Mouse (Mus musculus): Measurements from ENCODE around the gene Wdr95. TPM values are rescaled to one million over a fixed set of nuclear protein-coding genes. Genes with fewer than 3 reads are reported as not detected.
A peak's percentile ranks its signal among the peaks of the same experiment; 100 is the strongest.

Gene Wdr95
- polyA plus RNA-seq, 1 experiment from 2014 or later: not detected

DNA sequence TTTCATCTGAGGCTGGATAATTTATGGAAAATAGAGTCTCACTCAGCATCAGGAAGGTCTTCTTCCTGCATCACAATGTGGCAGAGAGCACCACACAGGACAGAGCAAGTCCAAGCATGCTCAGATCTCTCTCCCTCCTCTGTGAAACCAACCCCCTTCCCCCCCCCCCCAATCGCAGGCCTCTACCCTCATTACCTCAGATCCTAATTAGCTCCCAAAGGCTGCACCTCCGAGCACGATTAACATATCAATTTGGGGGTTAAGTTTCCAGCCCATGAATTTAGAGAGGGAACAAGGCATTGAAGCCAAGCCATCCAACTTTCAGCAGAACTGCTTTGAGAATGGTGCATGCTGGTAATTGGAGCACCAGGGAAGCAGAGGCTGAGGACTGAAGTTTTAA, 15.8 kb upstream of the Wdr95 start:
- Histone ChIP-seq H3K4me1 (replicated peaks; ENCODE audit: control insufficient read depth, insufficient read depth, low read length) (peaks cover 8% of the 10 kb centered on the region), H3K4me3 (ENCODE audit: low read depth, low read length) (no peak overlapping the region), H3K9ac (ENCODE audit: low read depth, low read length) (no peak overlapping the region), H3K27ac (ENCODE audit: low read depth, low read length) (no peak overlapping the region), H3K27me3 (ENCODE audit: control insufficient read depth, insufficient read depth, low read length) (no peaks in the 10 kb centered on the region), H3K4me2 (replicated peaks; ENCODE audit: low read depth, low read length) (no peak overlapping the region), H3K9me3 (ENCODE audit: control insufficient read depth, low read length) (no peaks in the 10 kb centered on the region), H3K36me3 (ENCODE audit: control insufficient read depth, insufficient read depth, low read length) (no peaks in the 10 kb centered on the region)
- 38% methylated on average over 3 of the region's 3 CpGs for WGBS
- no peak for ATAC-seq (ENCODE audit: low FRiP score)
- DNase-seq (ENCODE audit: low spot score): no peak

DNA sequence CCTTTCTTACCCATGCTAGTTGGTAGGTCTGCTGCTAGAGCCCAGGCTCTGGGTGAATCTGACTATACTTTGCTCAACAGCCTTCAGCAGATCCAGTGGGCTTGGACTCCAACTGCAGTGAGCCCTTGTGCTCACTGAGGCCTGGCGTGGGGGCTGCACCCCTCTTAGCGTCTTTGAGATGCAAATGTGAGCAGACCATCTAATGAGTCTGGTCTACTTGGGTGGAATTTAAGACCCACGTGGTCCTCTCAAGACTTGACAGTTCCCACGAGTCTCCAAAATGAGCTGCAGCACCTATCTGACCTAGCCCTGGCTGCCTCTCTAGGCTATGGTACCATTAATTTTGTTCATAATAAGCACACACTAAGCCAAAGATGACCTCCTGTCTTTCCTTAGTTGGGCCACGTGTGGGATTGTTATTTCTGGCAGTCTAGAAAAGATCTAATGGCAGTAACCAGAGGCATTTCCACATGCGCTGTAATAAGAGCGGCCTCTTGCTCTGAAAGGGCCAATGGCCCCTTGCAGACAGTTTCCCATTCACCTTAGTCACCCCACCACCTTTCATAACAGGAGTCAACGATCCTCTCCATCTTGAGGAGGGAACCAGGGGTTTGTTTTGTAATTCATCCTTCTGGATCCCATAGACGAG, 14.9 kb upstream of the Wdr95 start:
- no peaks in the 10 kb centered on the region for H3K27me3 ChIP-seq (ENCODE audit: control insufficient read depth, insufficient read depth, low read length)
- no peak overlapping the region for H3K4me2 ChIP-seq (replicated peaks; ENCODE audit: low read depth, low read length)
- H3K9ac ChIP-seq (ENCODE audit: low read depth, low read length): no peak overlapping the region
- no peaks in the 10 kb centered on the region for H3K36me3 ChIP-seq (ENCODE audit: control insufficient read depth, insufficient read depth, low read length)
- WGBS: 39% methylated on average over 9 of the region's 9 CpGs
- H3K9me3 ChIP-seq (ENCODE audit: control insufficient read depth, low read length): no peaks in the 10 kb centered on the region
- H3K27ac ChIP-seq (ENCODE audit: low read depth, low read length): peak overlapping the region; percentile 69
- no peak overlapping the region for H3K4me3 ChIP-seq (ENCODE audit: low read depth, low read length)
- H3K4me1 ChIP-seq (replicated peaks; ENCODE audit: control insufficient read depth, insufficient read depth, low read length): peaks cover 8% of the 10 kb centered on the region
- ATAC-seq (ENCODE audit: low FRiP score): peak; percentile 10; the same call in 1 of the 2 replicates
- DNase-seq (ENCODE audit: low spot score): no peak

DNA sequence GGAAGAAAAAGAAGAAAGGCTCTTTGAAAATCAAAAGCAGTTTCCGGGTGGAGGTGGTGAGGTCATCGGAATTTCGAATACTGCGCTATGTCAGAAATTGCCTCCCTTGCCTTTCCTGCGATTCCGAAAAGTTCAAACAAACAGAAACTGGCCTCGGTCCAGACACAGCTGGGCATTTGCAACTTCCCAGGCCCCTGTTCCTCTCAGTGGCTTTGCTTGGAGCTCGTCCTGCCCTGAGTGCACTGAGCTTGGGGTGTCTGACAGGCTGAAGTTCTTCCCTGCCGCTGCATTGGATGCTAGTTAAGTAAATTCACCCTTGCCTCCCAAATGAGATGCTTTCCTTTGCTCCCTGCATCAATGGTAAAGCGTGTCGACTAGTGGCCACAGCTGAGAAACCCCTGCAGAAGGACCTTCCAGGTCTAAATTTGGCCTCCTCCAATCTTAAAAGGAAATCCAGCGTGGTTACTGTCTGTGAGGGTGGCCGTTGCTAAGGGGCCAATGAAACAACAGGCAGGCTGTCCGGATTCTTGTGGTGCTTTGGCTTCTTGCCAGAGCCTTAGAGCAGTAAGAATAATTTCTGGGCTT, 14.3 kb upstream of the Wdr95 start:
- 23% methylated on average over 14 of the region's 14 CpGs for WGBS
- H3K9me3 ChIP-seq (ENCODE audit: control insufficient read depth, low read length): no peaks in the 10 kb centered on the region
- H3K36me3 ChIP-seq (ENCODE audit: control insufficient read depth, insufficient read depth, low read length): no peaks in the 10 kb centered on the region
- H3K27ac ChIP-seq (ENCODE audit: low read depth, low read length): peak overlapping the region; percentile 69
- H3K4me1 ChIP-seq (replicated peaks; ENCODE audit: control insufficient read depth, insufficient read depth, low read length): peaks cover 8% of the 10 kb centered on the region
- no peak overlapping the region for H3K4me3 ChIP-seq (ENCODE audit: low read depth, low read length)
- H3K27me3 ChIP-seq (ENCODE audit: control insufficient read depth, insufficient read depth, low read length): no peaks in the 10 kb centered on the region
- DNase-seq (ENCODE audit: low spot score) (peak; percentile 72), ATAC-seq (ENCODE audit: low FRiP score) (peak; percentile 67)
- no peak overlapping the region for H3K4me2 ChIP-seq (replicated peaks; ENCODE audit: low read depth, low read length)
- no peak overlapping the region for H3K9ac ChIP-seq (ENCODE audit: low read depth, low read length)

DNA sequence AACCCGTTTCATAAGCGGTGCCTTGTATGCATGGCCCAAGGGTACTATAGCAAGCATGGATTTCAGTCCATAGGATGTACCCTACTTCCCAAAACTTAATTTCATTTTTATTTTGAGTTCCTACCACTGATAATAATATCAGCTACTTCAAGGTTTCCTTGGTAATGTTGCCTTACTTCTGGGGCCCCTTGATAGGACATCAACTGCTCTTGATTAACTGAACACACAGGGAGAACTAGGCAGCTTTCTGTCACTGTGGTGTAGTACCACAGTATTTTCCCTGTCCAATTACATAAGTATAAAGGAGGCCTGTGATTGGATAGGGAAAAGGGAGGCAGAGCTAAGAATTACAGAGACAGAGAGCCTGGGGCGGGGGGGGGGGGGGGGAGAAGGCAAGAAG, 13.6 kb upstream of the Wdr95 start:
- H3K4me1 ChIP-seq (replicated peaks; ENCODE audit: control insufficient read depth, insufficient read depth, low read length): peaks cover 8% of the 10 kb centered on the region
- H3K9ac ChIP-seq (ENCODE audit: low read depth, low read length): no peak overlapping the region
- no peak overlapping the region for H3K27ac ChIP-seq (ENCODE audit: low read depth, low read length)
- H3K4me3 ChIP-seq (ENCODE audit: low read depth, low read length): no peak overlapping the region
- H3K27me3 ChIP-seq (ENCODE audit: control insufficient read depth, insufficient read depth, low read length): no peaks in the 10 kb centered on the region
- 65% methylated on average over 3 of the region's 3 CpGs for WGBS
- ATAC-seq (ENCODE audit: low FRiP score): no peak
- DNase-seq (ENCODE audit: low spot score): no peak
- H3K9me3 ChIP-seq (ENCODE audit: control insufficient read depth, low read length): no peaks in the 10 kb centered on the region
- no peak overlapping the region for H3K4me2 ChIP-seq (replicated peaks; ENCODE audit: low read depth, low read length)
- no peaks in the 10 kb centered on the region for H3K36me3 ChIP-seq (ENCODE audit: control insufficient read depth, insufficient read depth, low read length)

DNA sequence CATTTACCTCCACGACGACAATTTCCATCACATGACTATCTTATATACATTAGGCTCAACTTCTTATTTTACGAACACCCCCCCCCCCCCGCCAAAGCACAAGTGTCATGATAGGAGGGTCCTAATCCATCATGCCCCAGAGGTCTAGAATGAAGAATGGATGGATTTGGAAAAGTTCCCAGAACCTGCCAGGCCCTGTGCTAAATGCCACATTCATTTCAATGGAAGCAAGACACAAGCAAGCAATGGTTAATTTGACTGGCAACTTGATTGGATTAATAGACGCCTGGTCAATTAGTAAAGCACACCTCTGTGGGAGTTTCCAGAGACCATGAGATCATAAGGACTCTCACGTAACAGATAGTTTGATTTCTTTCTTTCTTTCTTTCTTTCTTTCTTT, 11.4 kb upstream of the Wdr95 start:
- H3K9me3 ChIP-seq (ENCODE audit: control insufficient read depth, low read length): no peaks in the 10 kb centered on the region
- H3K4me1 ChIP-seq (replicated peaks; ENCODE audit: control insufficient read depth, insufficient read depth, low read length): peaks cover 8% of the 10 kb centered on the region
- no peaks in the 10 kb centered on the region for H3K36me3 ChIP-seq (ENCODE audit: control insufficient read depth, insufficient read depth, low read length)
- H3K4me3 ChIP-seq (ENCODE audit: low read depth, low read length): no peak overlapping the region
- 86% methylated on average over 6 of the region's 6 CpGs for WGBS
- H3K4me2 ChIP-seq (replicated peaks; ENCODE audit: low read depth, low read length): no peak overlapping the region
- H3K27me3 ChIP-seq (ENCODE audit: control insufficient read depth, insufficient read depth, low read length): no peaks in the 10 kb centered on the region
- no peak overlapping the region for H3K27ac ChIP-seq (ENCODE audit: low read depth, low read length)
- DNase-seq (ENCODE audit: low spot score) (no peak), ATAC-seq (ENCODE audit: low FRiP score) (no peak)
- H3K9ac ChIP-seq (ENCODE audit: low read depth, low read length): no peak overlapping the region

DNA sequence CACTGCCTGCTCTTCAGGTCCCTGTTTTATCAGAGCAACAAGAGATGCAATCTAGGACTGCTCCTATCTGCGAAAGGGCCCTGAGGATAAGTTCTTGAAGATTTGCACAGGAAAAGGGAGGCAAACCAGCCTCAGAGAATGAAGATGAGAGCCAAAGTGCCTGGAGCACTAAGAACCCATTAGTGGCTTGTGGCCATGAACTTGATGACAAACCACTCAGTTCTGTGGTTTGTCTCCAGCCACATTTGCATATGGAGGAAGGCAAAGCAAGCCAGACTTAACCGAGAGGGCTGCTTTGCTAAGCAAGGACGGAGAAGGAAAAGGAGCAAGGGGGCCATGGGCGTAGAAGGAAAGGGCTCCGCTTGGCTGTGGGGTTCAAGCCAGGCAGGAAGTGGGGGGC, 7.7 kb upstream of the Wdr95 start:
- Histone ChIP-seq H3K27me3 (ENCODE audit: control insufficient read depth, insufficient read depth, low read length) (no peaks in the 10 kb centered on the region), H3K4me1 (replicated peaks; ENCODE audit: control insufficient read depth, insufficient read depth, low read length) (0 out of 2 replicates have a peak, but pooled peaks cover 2% of the 10 kb centered on the region), H3K4me2 (replicated peaks; ENCODE audit: low read depth, low read length) (no peak overlapping the region), H3K27ac (ENCODE audit: low read depth, low read length) (no peak overlapping the region), H3K36me3 (ENCODE audit: control insufficient read depth, insufficient read depth, low read length) (no peaks in the 10 kb centered on the region), H3K9me3 (ENCODE audit: control insufficient read depth, low read length) (no peaks in the 10 kb centered on the region), H3K4me3 (ENCODE audit: low read depth, low read length) (no peak overlapping the region), H3K9ac (ENCODE audit: low read depth, low read length) (no peak overlapping the region)
- ATAC-seq (ENCODE audit: low FRiP score): no peak
- no peak for DNase-seq (ENCODE audit: low spot score)
- WGBS: 92% methylated on average over 5 of the region's 5 CpGs

DNA sequence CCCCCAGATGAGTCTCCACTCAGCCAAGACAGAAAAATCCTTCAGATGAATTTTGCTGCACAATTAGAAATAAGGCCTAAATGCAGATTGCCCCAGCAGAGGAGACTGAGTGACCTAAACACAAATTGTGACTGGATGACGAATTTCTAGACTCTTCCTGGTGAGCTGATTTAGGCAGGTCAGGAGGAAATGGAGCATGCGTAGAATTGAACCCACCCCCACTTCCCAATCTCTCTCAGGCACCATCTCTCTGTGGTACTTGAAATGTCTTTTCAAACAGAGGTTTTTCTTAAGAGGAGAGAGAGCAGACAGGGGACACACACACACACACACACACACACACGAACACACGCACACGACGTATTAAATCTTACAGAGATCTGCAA, 4.6 kb upstream of the Wdr95 start:
- Histone ChIP-seq H3K27me3 (ENCODE audit: control insufficient read depth, insufficient read depth, low read length) (no peaks in the 10 kb centered on the region), H3K4me3 (ENCODE audit: low read depth, low read length) (no peak overlapping the region), H3K27ac (ENCODE audit: low read depth, low read length) (no peak overlapping the region), H3K9me3 (ENCODE audit: control insufficient read depth, low read length) (no peaks in the 10 kb centered on the region), H3K9ac (ENCODE audit: low read depth, low read length) (no peak overlapping the region), H3K4me1 (replicated peaks; ENCODE audit: control insufficient read depth, insufficient read depth, low read length) (peaks cover 5% of the 10 kb centered on the region; the same call in 1 of the 2 replicates), H3K36me3 (ENCODE audit: control insufficient read depth, insufficient read depth, low read length) (no peaks in the 10 kb centered on the region), H3K4me2 (replicated peaks; ENCODE audit: low read depth, low read length) (no peak overlapping the region)
- DNase-seq (ENCODE audit: low spot score) (no peak), ATAC-seq (ENCODE audit: low FRiP score) (no peak)
- 86% methylated on average over 6 of the region's 6 CpGs for WGBS

DNA sequence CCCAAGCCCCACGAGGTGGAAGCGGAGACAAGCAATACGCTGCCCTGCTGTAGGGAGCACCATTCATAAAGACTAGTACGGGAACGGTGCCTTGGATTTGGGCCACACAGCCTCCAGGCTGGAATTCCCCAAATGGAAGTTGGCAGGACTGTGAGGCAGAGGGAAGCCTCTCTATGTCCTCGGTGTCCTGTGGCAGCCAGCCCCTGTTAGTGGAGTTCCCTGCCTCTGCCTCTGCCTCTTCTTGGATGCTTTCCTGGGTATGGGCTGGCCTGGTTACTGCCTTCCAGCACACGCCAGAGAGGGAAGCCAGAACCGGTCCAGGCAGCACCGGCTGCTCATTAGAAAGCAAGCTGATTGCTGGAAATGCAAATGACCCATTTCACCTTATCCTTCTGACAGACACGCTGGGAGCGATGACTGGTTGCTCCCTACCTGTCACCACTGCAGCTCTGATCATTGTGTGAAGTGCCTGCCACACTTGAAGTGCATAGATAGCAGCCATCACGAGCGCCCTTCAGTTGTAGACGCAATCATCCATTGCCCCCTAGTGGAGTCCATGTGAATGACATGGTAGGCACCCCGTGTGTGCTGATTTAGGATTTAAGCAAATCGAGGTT, 4.1 kb upstream of the Wdr95 start:
- H3K9me3 ChIP-seq (ENCODE audit: control insufficient read depth, low read length): no peaks in the 10 kb centered on the region
- ATAC-seq (ENCODE audit: low FRiP score) (peak; percentile 56; the same call in 1 of the 2 replicates), DNase-seq (ENCODE audit: low spot score) (peak; percentile 91)
- H3K27ac ChIP-seq (ENCODE audit: low read depth, low read length): no peak overlapping the region
- no peaks in the 10 kb centered on the region for H3K27me3 ChIP-seq (ENCODE audit: control insufficient read depth, insufficient read depth, low read length)
- H3K4me1 ChIP-seq (replicated peaks; ENCODE audit: control insufficient read depth, insufficient read depth, low read length): peaks cover 5% of the 10 kb centered on the region; the same call in 1 of the 2 replicates
- H3K36me3 ChIP-seq (ENCODE audit: control insufficient read depth, insufficient read depth, low read length): no peaks in the 10 kb centered on the region
- 35% methylated on average over 16 of the region's 16 CpGs for WGBS
- H3K9ac ChIP-seq (ENCODE audit: low read depth, low read length): no peak overlapping the region
- no peak overlapping the region for H3K4me3 ChIP-seq (ENCODE audit: low read depth, low read length)
- no peak overlapping the region for H3K4me2 ChIP-seq (replicated peaks; ENCODE audit: low read depth, low read length)

Data from hindbrain, embryonic 11.5 days (tissue).